Mouse (Mus musculus) neural tube, embryonic 13.5 days (tissue): Measurements from ENCODE around the gene Gm5134. TPM values are rescaled to one million over a fixed set of nuclear protein-coding genes. Genes with fewer than 3 reads are reported as not detected.

Source experiments
- ATAC-seq: fragments of 200-750 bp; cut with Nextera tagmentation; 2 replicates; pipeline ENCODE4 v1.8.0; 2017; ENCODE audit warnings: low read depth, mild to moderate bottlenecking, moderate TSS enrichment, moderate library complexity
- H3K27ac ChIP-seq: fragments of 300-500 bp; sonication (generic); replicated peaks from 2 replicates; pipeline ENCODE4 v1.5.1; 2015; ENCODE audit warnings: moderate library complexity, mild to moderate bottlenecking, inconsistent platforms
- H3K27me3 ChIP-seq: fragments of 300-500 bp; sonication (generic); 2 replicates; pipeline ENCODE4 v1.6.1; 2015; ENCODE audit warnings: mild to moderate bottlenecking, inconsistent platforms
- H3K36me3 ChIP-seq: fragments of 300-500 bp; sonication (generic); 2 replicates; pipeline ENCODE4 v1.6.1; 2015; ENCODE audit warnings: mild to moderate bottlenecking, inconsistent platforms
- H3K4me1 ChIP-seq: fragments of 300-500 bp; sonication (generic); replicated peaks from 2 replicates; pipeline ENCODE4 v1.6.1; 2015; ENCODE audit warnings: inconsistent platforms
- H3K4me2 ChIP-seq: fragments of 300-500 bp; sonication (generic); 2 replicates; pipeline ENCODE4 v1.6.1; 2015; ENCODE audit warnings: inconsistent platforms, mild to moderate bottlenecking, moderate library complexity
- H3K4me3 ChIP-seq: fragments of 300-500 bp; sonication (generic); 2 replicates; pipeline ENCODE4 v1.5.1; 2015; ENCODE audit warnings: mild to moderate bottlenecking, inconsistent platforms
- H3K9ac ChIP-seq: fragments of 300-500 bp; sonication (generic); 2 replicates; pipeline ENCODE4 v1.6.1; 2015; ENCODE audit warnings: moderate library complexity, mild to moderate bottlenecking, inconsistent platforms
- H3K9me3 ChIP-seq: fragments of 300-500 bp; sonication (generic); 2 replicates; pipeline ENCODE4 v1.6.1; 2016; ENCODE audit warnings: inconsistent platforms
- WGBS: fragments of 180-500 bp; shearing (Covaris S2); methylation state at CpG from one replicate; pipeline ENCODE4 v1.1.7; 2015; 5-methylcytosine and 5-hydroxymethylcytosine counted together
- polyA plus RNA-seq: library from polyadenylated mRNA; unstranded; fragments of >200 nt; fragmentation: Nextera tagmentation; extraction: Ambion mirVana; gene quantifications from 2 replicates; pipeline ENCODE4 v1.2.1, GENCODE M21; 2015

Gm5134 gene
- polyA plus RNA-seq, 1 experiment from 2014 or later, result not detected

GRCm38 (mm10) chr10:76003221-76003620 lies 48.9 kb downstream of the Gm5134 start:
- no peaks in the 10 kb centered on the region for H3K36me3 ChIP-seq
- peaks cover 11% of the 10 kb centered on the region for H3K4me1 ChIP-seq
- no peak for ATAC-seq
- H3K4me3 ChIP-seq, result no peak overlapping the region
- no peaks in the 10 kb centered on the region for H3K9me3 ChIP-seq
- H3K9ac ChIP-seq, result no peak overlapping the region
- no peak overlapping the region for H3K27ac ChIP-seq
- no peaks in the 10 kb centered on the region for H3K27me3 ChIP-seq
- no peak overlapping the region for H3K4me2 ChIP-seq
- WGBS, result 95% methylated on average over 2 of the region's 2 CpGs

- H3K4me2 ChIP-seq, result no peak overlapping the region
- H3K36me3 ChIP-seq, result no peaks in the 10 kb centered on the region
- peaks cover 8% of the 10 kb centered on the region for H3K4me1 ChIP-seq
- H3K9ac ChIP-seq, result no peak overlapping the region
- no peak for ATAC-seq
- H3K4me3 ChIP-seq, result no peak overlapping the region
- WGBS, result 87% methylated on average over 6 of the region's 6 CpGs
- H3K9me3 ChIP-seq, result no peaks in the 10 kb centered on the region
- no peaks in the 10 kb centered on the region for H3K27me3 ChIP-seq
- H3K27ac ChIP-seq, result no peak overlapping the region
Measured at GRCm38 (mm10) chr10:76006385-76006784, 52.1 kb downstream of the Gm5134 start.

GRCm38 (mm10) chr10:76009812-76010211 lies 55.5 kb downstream of the Gm5134 start:
- Histone ChIP-seq H3K9ac (no peak overlapping the region), H3K4me2 (no peak overlapping the region), H3K36me3 (no peaks in the 10 kb centered on the region), H3K27ac (no peak overlapping the region), H3K9me3 (no peaks in the 10 kb centered on the region), H3K27me3 (no peaks in the 10 kb centered on the region), H3K4me3 (no peak overlapping the region), H3K4me1 (no peaks in the 10 kb centered on the region)
- no peak for ATAC-seq
- 80% methylated on average over 3 of the region's 3 CpGs for WGBS

- Histone ChIP-seq H3K9me3 (peaks cover 2% of the 10 kb centered on the region; the same call in 1 of the 2 replicates), H3K9ac (no peak overlapping the region), H3K36me3 (no peaks in the 10 kb centered on the region), H3K27ac (no peak overlapping the region), H3K4me1 (no peaks in the 10 kb centered on the region), H3K4me3 (no peak overlapping the region), H3K27me3 (no peaks in the 10 kb centered on the region), H3K4me2 (no peak overlapping the region)
- no peak for ATAC-seq
- WGBS, result 80% methylated on average over 6 of the region's 6 CpGs
Measured at GRCm38 (mm10) chr10:76012922-76013321, 58.6 kb downstream of the Gm5134 start.

GRCm38 (mm10) chr10:76016886-76017285 lies 62.6 kb downstream of the Gm5134 start:
- ATAC-seq, result no peak
- Histone ChIP-seq H3K27me3 (no peaks in the 10 kb centered on the region), H3K4me3 (no peak overlapping the region), H3K9ac (no peak overlapping the region), H3K4me2 (no peak overlapping the region), H3K4me1 (no peaks in the 10 kb centered on the region), H3K9me3 (peaks cover 2% of the 10 kb centered on the region; the same call in 1 of the 2 replicates), H3K36me3 (no peaks in the 10 kb centered on the region), H3K27ac (no peak overlapping the region)
- 89% methylated on average over 3 of the region's 3 CpGs for WGBS

- ATAC-seq, result no peak
- Histone ChIP-seq H3K27me3 (no peaks in the 10 kb centered on the region), H3K4me3 (no peak overlapping the region), H3K4me1 (no peaks in the 10 kb centered on the region), H3K9me3 (0 out of 2 replicates have a peak, but pooled peaks cover 6% of the 10 kb centered on the region), H3K27ac (no peak overlapping the region), H3K9ac (no peak overlapping the region), H3K4me2 (no peak overlapping the region), H3K36me3 (no peaks in the 10 kb centered on the region)
- 86% methylated on average over 3 of the region's 3 CpGs for WGBS
Measured at GRCm38 (mm10) chr10:76021728-76022127, 67.4 kb downstream of the Gm5134 start.

- no peak for ATAC-seq
- H3K27me3 ChIP-seq, result no peaks in the 10 kb centered on the region
- 94% methylated on average over 6 of the region's 6 CpGs for WGBS
- H3K4me1 ChIP-seq, result no peaks in the 10 kb centered on the region
- no peak overlapping the region for H3K4me3 ChIP-seq
- H3K4me2 ChIP-seq, result no peak overlapping the region
- no peak overlapping the region for H3K27ac ChIP-seq
- no peaks in the 10 kb centered on the region for H3K36me3 ChIP-seq
- H3K9ac ChIP-seq, result no peak overlapping the region
- 0 out of 2 replicates have a peak, but pooled peaks cover 6% of the 10 kb centered on the region for H3K9me3 ChIP-seq
Measured at GRCm38 (mm10) chr10:76023921-76024320, 69.6 kb downstream of the Gm5134 start.

- no peak overlapping the region for H3K27ac ChIP-seq
- H3K9me3 ChIP-seq, result 0 out of 2 replicates have a peak, but pooled peaks cover 6% of the 10 kb centered on the region
- H3K27me3 ChIP-seq, result no peaks in the 10 kb centered on the region
- no peaks in the 10 kb centered on the region for H3K4me1 ChIP-seq
- no peak for ATAC-seq
- H3K4me3 ChIP-seq, result no peak overlapping the region
- 97% methylated on average over 9 of the region's 10 CpGs for WGBS
- no peaks in the 10 kb centered on the region for H3K36me3 ChIP-seq
- no peak overlapping the region for H3K9ac ChIP-seq
- H3K4me2 ChIP-seq, result no peak overlapping the region
Measured at GRCm38 (mm10) chr10:76025470-76026190, 71.3 kb downstream of the Gm5134 start.

- H3K27me3 ChIP-seq, result no peaks in the 10 kb centered on the region
- WGBS, result 64% methylated on average over 12 of the region's 12 CpGs
- no peak overlapping the region for H3K9ac ChIP-seq
- no peak overlapping the region for H3K27ac ChIP-seq
- no peak overlapping the region for H3K4me2 ChIP-seq
- H3K4me3 ChIP-seq, result no peak overlapping the region
- peaks cover 3% of the 10 kb centered on the region for H3K4me1 ChIP-seq
- ATAC-seq, result no peak
- H3K36me3 ChIP-seq, result no peaks in the 10 kb centered on the region
- H3K9me3 ChIP-seq, result 0 out of 2 replicates have a peak, but pooled peaks cover 6% of the 10 kb centered on the region
Measured at GRCm38 (mm10) chr10:76027127-76028015, 73.1 kb downstream of the Gm5134 start.

- no peak for ATAC-seq
- Histone ChIP-seq H3K27ac (no peak overlapping the region), H3K4me2 (no peak overlapping the region), H3K27me3 (no peaks in the 10 kb centered on the region), H3K9ac (no peak overlapping the region), H3K36me3 (no peaks in the 10 kb centered on the region), H3K9me3 (0 out of 2 replicates have a peak, but pooled peaks cover 6% of the 10 kb centered on the region), H3K4me1 (peaks cover 5% of the 10 kb centered on the region), H3K4me3 (no peak overlapping the region)
- 24% methylated on average over 4 of the region's 4 CpGs for WGBS
Measured at GRCm38 (mm10) chr10:76028016-76028366, 73.7 kb downstream of the Gm5134 start.

- peaks cover 9% of the 10 kb centered on the region for H3K4me1 ChIP-seq
- H3K9ac ChIP-seq, result no peak overlapping the region; the same call in 1 of the 2 replicates
- no peaks in the 10 kb centered on the region for H3K27me3 ChIP-seq
- no peak overlapping the region for H3K4me3 ChIP-seq
- 77% methylated on average over 9 of the region's 9 CpGs for WGBS
- no peak overlapping the region for H3K4me2 ChIP-seq
- no peak overlapping the region for H3K27ac ChIP-seq
- no peak for ATAC-seq
- H3K36me3 ChIP-seq, result no peaks in the 10 kb centered on the region
- H3K9me3 ChIP-seq, result 0 out of 2 replicates have a peak, but pooled peaks cover 6% of the 10 kb centered on the region
Measured at GRCm38 (mm10) chr10:76028396-76028795, 74.1 kb downstream of the Gm5134 start.

GRCm38 (mm10) chr10:76029276-76029675 lies 75.0 kb downstream of the Gm5134 start:
- no peaks in the 10 kb centered on the region for H3K27me3 ChIP-seq
- WGBS, result 79% methylated on average over 5 of the region's 5 CpGs
- H3K4me1 ChIP-seq, result peaks cover 17% of the 10 kb centered on the region
- no peak overlapping the region for H3K4me3 ChIP-seq
- H3K36me3 ChIP-seq, result no peaks in the 10 kb centered on the region
- no peak overlapping the region for H3K27ac ChIP-seq
- no peak overlapping the region for H3K4me2 ChIP-seq
- H3K9ac ChIP-seq, result no peak overlapping the region
- 0 out of 2 replicates have a peak, but pooled peaks cover 6% of the 10 kb centered on the region for H3K9me3 ChIP-seq
- no peak for ATAC-seq
